Mouse (Mus musculus) heart, postnatal 0 days (tissue): Measurements from ENCODE around the gene Papola. TPM values are rescaled to one million over a fixed set of nuclear protein-coding genes. Genes with fewer than 3 reads are reported as not detected.

Source experiments
- ATAC-seq: fragments of 200-750 bp; cut with Nextera tagmentation; 2 replicates; pipeline ENCODE4 v1.8.0; 2017; ENCODE audit warnings: low read depth, moderate number of reproducible peaks, moderate library complexity; ENCODE audit not compliant: insufficient read depth
- DNase-seq: peaks from one replicate; pipeline ENCODE4 v3.0.0-alpha.2; 2016; ENCODE audit warnings: low spot score
- H3K27ac ChIP-seq: fragments of 300-500 bp; sonication (generic); 2 replicates; pipeline ENCODE4 v1.5.1; 2014; ENCODE audit warnings: low read depth, mild to moderate bottlenecking
- H3K27me3 ChIP-seq: fragments of 300-500 bp; sonication (generic); 2 replicates; pipeline ENCODE4 v1.6.1; 2014; ENCODE audit warnings: low read length, mixed read lengths; ENCODE audit not compliant: control insufficient read depth, insufficient read depth
- H3K36me3 ChIP-seq: fragments of 300-500 bp; sonication (generic); replicated peaks from 2 replicates; pipeline ENCODE4 v1.6.1; 2014; ENCODE audit warnings: low read length, mixed read lengths; ENCODE audit not compliant: control insufficient read depth, insufficient read depth
- H3K4me1 ChIP-seq: fragments of 300-500 bp; sonication (generic); 2 replicates; pipeline ENCODE4 v1.6.1; 2014; ENCODE audit warnings: antibody characterized with exemption; ENCODE audit not compliant: control insufficient read depth, insufficient read depth
- H3K4me2 ChIP-seq: fragments of 300-500 bp; sonication (generic); 2 replicates; pipeline ENCODE4 v1.6.1; 2014; ENCODE audit warnings: low read depth, mild to moderate bottlenecking, low read length, moderate library complexity
- H3K4me3 ChIP-seq: fragments of 300-500 bp; sonication (generic); 2 replicates; pipeline ENCODE4 v1.5.1; 2014; ENCODE audit warnings: low read depth, low read length
- H3K9ac ChIP-seq: fragments of 300-500 bp; sonication (generic); replicated peaks from 2 replicates; pipeline ENCODE4 v1.6.1; 2014; ENCODE audit warnings: low read depth, low read length, mixed read lengths
- H3K9me3 ChIP-seq: fragments of 300-500 bp; sonication (generic); replicated peaks from 2 replicates; pipeline ENCODE4 v1.6.1; 2016; ENCODE audit warnings: low read length; ENCODE audit not compliant: control insufficient read depth
- CTCF ChIP-seq: IDR thresholded peaks from 2 replicates; pipeline ENCODE4 v1.5.1; 2016; ENCODE audit warnings: antibody characterized with exemption, control low read depth, low read depth
- EP300 ChIP-seq: IDR thresholded peaks from 2 replicates; pipeline ENCODE4 v1.6.1; 2016; ENCODE audit warnings: antibody characterized with exemption, low read depth
- WGBS: fragments of 180-500 bp; shearing (Covaris S2); extraction: QIAGEN DNeasy Blood & Tissue Kit; methylation state at CpG from one replicate; pipeline ENCODE4 v1.1.7; 2014; 5-methylcytosine and 5-hydroxymethylcytosine counted together
- polyA plus RNA-seq: library from polyadenylated mRNA; unstranded; fragments of >200 nt; fragmentation: Nextera tagmentation; extraction: Ambion mirVana; gene quantifications from 2 replicates; pipeline ENCODE4 v1.2.1, GENCODE M21; 2015
- total RNA-seq: library from RNA; depleted of rRNA; stranded (reverse); fragments of >200 nt; gene quantifications from 2 replicates; pipeline ENCODE4 v1.2.3, GENCODE M21; 2014; ENCODE audit warnings: low replicate concordance

The Papola gene
- total and polyA plus RNA-seq, 2 experiments from 2014 or later = 110 to 124 TPM

GRCm38 (mm10) chr12:105867646-105868045 lies 83.2 kb downstream of the Papola start:
- no peak overlapping the region for H3K4me3 ChIP-seq
- H3K9me3 ChIP-seq = peaks cover 4% of the 10 kb centered on the region
- H3K4me1 ChIP-seq = no peaks in the 10 kb centered on the region
- no peaks in the 10 kb centered on the region for H3K36me3 ChIP-seq
- 65% methylated on average over 2 of the region's 2 CpGs for WGBS
- DNase-seq (no peak), ATAC-seq (no peak)
- H3K9ac ChIP-seq = no peak overlapping the region
- H3K27me3 ChIP-seq = 0 out of 2 replicates have a peak, but pooled peaks cover 11% of the 10 kb centered on the region
- no peak overlapping the region for H3K4me2 ChIP-seq
- no peak for TF ChIP-seq CTCF
- TF ChIP-seq EP300 = no peak
- no peak overlapping the region for H3K27ac ChIP-seq

DNA sequence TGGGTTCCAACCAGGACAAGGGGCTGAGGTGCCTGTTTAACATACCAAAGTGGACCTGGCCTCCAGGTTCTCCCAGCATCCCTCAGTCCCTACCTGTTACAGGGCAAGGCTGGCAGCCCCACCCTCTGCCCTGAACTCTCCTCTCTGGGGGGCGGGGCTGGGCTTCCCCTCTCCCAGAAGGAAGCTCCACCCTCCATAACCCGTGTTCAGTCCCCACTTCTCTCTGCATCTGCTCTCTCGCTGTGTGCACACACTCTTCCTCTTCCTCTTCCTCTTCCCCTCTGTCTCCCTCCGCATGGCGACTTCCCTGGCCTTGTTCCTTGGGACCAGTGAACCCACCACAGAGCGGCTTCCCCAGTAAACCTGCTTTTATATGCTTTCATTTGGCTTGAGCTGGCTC lies 84.7 kb downstream of the Papola start:
- Histone ChIP-seq H3K4me1 (no peaks in the 10 kb centered on the region), H3K9me3 (peaks cover 4% of the 10 kb centered on the region), H3K27me3 (0 out of 2 replicates have a peak, but pooled peaks cover 11% of the 10 kb centered on the region), H3K4me3 (no peak overlapping the region), H3K9ac (no peak overlapping the region), H3K4me2 (no peak overlapping the region), H3K36me3 (no peaks in the 10 kb centered on the region), H3K27ac (no peak overlapping the region)
- ATAC-seq (no peak), DNase-seq (no peak)
- no peak for TF ChIP-seq EP300
- no peak for TF ChIP-seq CTCF
- 17% methylated on average over 6 of the region's 6 CpGs for WGBS

- Histone ChIP-seq H3K27me3 (0 out of 2 replicates have a peak, but pooled peaks cover 11% of the 10 kb centered on the region), H3K36me3 (no peaks in the 10 kb centered on the region)
Measured at GRCm38 (mm10) chr12:105869696-105870095, 85.2 kb downstream of the Papola start.

DNA sequence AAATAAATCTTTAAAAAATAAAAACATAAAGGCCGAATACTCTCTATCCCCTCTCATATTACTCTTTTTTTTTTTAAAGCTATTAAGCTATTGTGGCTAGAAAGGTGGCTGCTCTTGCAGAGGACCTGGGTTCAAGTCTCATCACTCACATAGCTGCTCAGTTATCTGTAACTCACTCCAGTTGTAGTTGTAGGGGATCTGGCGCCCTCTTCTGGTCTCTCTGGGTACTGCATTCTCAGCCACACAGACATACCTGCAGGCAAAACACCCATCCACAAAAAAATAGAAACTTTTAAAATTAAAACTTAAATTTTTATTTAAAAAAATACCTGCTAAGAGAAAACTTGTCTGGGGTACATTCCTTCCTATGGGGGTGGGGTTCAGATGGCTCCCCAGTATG lies 88.8 kb downstream of the Papola start:
- no peak overlapping the region for H3K9ac ChIP-seq
- no peak for ATAC-seq
- no peaks in the 10 kb centered on the region for H3K9me3 ChIP-seq
- no peaks in the 10 kb centered on the region for H3K36me3 ChIP-seq
- 47% methylated on average over 2 of the region's 2 CpGs for WGBS
- no peak overlapping the region for H3K4me2 ChIP-seq
- no peak for DNase-seq
- H3K27me3 ChIP-seq = 0 out of 2 replicates have a peak, but pooled peaks cover 15% of the 10 kb centered on the region
- no peak overlapping the region for H3K27ac ChIP-seq
- no peak overlapping the region for H3K4me3 ChIP-seq
- TF ChIP-seq EP300 = no peak
- TF ChIP-seq CTCF = no peak
- H3K4me1 ChIP-seq = no peaks in the 10 kb centered on the region

More at GRCm38 (mm10) chr12:105869696-105870095, 85.2 kb downstream of the Papola start:
- no peak for TF ChIP-seq CTCF
- no peak for TF ChIP-seq EP300
- H3K4me1 ChIP-seq = no peaks in the 10 kb centered on the region
- H3K4me2 ChIP-seq = no peak overlapping the region
- H3K9ac ChIP-seq = no peak overlapping the region
- WGBS = 20% methylated on average over 14 of the region's 14 CpGs
- H3K4me3 ChIP-seq = no peak overlapping the region
- 0 out of 2 replicates have a peak, but pooled peaks have one; percentile 33 for ATAC-seq
- no peak for DNase-seq
- H3K27ac ChIP-seq = no peak overlapping the region
- H3K9me3 ChIP-seq = peaks cover 4% of the 10 kb centered on the region

DNA sequence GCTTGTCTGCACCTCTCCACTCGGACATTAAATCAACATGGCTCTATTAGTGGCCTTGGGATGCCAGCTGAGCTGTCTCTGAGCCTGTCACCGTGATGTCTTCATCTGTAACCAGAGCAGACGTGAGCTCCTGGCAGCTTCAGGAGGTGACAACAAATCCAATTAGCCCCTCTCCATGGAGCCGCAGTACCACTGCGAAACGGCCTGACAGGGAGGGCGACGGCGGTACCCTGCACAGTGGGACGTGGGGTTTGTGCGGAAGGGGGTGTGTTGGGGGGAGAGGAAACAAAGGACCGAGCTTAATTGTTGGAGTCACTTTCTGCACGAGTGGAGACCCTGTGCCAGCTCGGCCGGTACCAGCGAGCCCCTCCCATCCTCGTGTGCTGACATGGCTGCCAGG lies 90.6 kb downstream of the Papola start:
- Histone ChIP-seq H3K27ac (no peak overlapping the region), H3K9ac (no peak overlapping the region), H3K9me3 (no peaks in the 10 kb centered on the region), H3K4me1 (no peaks in the 10 kb centered on the region), H3K36me3 (no peaks in the 10 kb centered on the region), H3K27me3 (0 out of 2 replicates have a peak, but pooled peaks cover 9% of the 10 kb centered on the region), H3K4me2 (no peak overlapping the region), H3K4me3 (no peak overlapping the region)
- no peak; the same call in 1 of the 2 replicates for ATAC-seq
- TF ChIP-seq CTCF (no peak), EP300 (no peak)
- 13% methylated on average over 17 of the region's 17 CpGs for WGBS
- DNase-seq = no peak

GRCm38 (mm10) chr12:105876521-105876920 lies 92.0 kb downstream of the Papola start:
- Histone ChIP-seq H3K4me2 (no peak overlapping the region), H3K9ac (no peak overlapping the region), H3K4me3 (no peak overlapping the region), H3K27me3 (0 out of 2 replicates have a peak, but pooled peaks cover 4% of the 10 kb centered on the region), H3K36me3 (no peaks in the 10 kb centered on the region), H3K4me1 (no peaks in the 10 kb centered on the region), H3K27ac (no peak overlapping the region), H3K9me3 (no peaks in the 10 kb centered on the region)
- 51% methylated on average over 11 of the region's 11 CpGs for WGBS
- no peak for DNase-seq
- no peak for TF ChIP-seq CTCF
- no peak for TF ChIP-seq EP300
- ATAC-seq = peak; percentile 27; the same call in 1 of the 2 replicates
